Mouse (Mus musculus): Measurements from ENCODE around the gene Ran.

Gene Ran

DNA sequence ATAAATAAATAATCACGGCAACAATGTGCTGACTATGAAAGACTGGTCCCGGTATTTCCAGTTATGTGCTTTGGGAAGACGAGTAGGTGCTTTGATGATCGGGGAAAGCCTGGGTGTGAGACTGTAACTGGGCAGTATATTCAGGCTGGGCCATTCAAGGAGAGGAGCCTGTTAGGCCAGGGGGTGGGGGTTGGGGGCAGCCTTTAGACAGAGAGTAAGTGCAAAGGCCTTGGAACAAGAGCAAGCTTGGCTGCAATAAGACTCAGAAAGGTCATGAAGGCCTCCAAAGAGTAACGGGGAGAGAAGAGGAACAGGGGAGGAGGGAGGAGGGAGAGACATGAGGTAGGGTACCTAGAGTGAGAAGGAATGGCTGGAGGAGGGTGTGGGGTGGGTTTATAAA is 4.3 kb upstream of the Ran start:
- DNase-seq = no peak

DNA sequence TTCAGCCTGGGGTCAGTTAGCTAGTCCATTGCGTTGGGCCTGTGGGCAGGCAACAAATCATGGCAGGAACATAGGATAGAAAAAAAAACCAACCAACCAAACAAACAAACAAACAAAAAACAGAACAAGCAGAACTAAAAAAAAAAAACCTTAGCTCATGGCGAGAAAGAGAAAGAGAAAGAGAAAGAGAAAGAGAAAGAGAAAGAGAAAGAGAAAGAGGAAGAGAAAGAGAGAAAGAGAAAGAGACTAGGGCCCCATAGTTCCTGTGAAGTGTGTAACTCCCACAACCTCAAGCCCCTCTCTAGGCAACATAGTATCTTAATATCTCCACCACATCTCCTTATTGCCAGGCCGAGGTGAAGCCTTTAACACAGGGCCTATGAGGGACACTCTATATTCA is 3.5 kb upstream of the Ran start:
- no peak for DNase-seq

DNA sequence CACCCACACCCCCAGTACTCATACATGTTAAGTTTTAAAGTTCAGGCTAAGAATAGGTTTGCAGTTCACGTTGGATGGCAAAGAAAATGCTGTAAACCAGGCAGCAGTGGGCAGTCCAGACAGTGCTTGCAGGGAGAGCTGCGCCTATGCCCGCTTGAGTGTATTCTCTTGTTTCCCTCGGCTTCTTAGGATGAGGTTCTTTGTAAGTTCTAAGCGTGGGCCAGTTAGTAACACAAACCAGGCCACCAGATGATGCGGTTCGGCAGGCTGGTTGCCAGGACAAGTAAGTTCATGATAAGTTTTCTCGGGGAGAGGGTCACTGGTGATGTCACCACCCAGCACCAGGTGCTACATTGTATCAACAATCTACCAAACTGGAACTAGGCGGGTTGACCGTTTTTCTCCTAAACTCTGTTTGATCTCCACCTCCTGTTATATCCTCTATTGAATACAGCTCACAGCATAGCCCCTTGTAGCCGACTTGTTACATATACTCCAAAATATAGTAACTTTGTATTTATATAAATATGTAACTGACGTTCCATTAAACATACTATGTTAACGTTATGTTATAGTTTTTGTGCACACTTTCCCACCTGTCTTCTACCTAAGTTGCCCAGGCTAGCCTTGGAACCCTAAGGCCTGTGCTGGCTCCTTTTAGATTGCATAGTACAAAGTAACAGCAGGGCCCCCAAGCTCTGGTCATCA is 933 bp upstream of the Ran start:
- no peak for DNase-seq

DNA sequence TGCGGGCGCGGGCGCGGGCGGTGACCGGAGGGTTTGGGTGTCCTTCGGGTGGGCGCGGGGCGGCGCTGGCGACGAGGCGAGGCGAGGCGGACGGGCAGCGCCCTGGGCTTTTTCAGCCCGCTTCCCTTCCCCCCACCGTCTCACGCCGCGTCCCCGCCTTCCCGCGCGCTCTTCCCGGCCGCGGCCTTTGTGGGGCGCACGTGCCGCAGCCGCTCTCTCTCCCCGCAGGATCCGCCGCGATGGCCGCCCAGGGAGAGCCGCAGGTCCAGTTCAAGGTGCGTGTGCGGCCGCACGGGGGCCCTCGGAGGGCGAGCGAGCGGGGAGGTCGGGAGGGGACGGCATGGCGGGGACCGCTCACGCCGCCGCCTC is 415 bp downstream of the Ran start:
- DNase-seq = no peak

DNA sequence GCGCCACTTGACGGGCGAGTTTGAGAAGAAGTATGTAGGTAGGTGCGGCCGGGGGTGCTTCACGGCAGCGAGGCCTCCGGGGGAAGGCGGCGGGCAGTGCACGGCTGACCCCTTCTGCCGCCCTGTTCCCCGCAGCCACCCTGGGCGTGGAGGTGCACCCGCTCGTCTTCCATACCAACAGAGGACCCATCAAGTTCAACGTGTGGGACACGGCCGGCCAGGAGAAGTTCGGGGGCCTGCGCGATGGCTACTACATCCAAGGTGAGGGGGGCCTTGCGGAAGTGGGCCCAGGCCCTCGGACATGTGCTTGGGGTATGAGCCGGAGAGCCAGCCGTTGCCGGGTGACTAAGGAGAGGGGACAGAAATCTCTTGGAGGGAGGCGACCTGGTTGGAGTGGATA is 862 bp downstream of the Ran start:
- peak; percentile 33 for DNase-seq

- no peak for DNase-seq
Measured at GRCm38 (mm10) chr5:129025048-129025447, 5.2 kb downstream of the Ran start.

DNA sequence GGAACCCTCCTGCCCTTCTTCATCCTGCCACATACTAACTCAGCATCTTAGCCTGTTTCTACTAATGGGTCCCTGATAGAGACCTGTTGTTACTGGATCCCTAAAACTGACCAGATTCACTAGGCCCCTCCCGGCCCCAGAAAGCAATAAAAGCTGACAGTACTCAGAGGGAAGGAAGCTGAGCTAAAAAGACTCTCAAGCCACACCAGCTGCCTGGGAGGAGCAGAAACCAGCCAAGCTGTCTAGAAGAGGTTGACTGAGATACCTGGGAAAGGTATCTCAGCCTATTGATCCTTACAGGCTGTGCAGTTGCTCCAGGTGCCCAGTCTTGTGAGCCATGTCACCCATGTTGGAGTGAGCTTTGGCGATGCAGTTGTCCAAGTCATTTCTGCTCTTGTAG is 5.9 kb downstream of the Ran start:
- DNase-seq = no peak

GRCm38 (mm10) chr5:129026171-129026570 is 6.3 kb downstream of the Ran start:
- no peak for DNase-seq

DNA sequence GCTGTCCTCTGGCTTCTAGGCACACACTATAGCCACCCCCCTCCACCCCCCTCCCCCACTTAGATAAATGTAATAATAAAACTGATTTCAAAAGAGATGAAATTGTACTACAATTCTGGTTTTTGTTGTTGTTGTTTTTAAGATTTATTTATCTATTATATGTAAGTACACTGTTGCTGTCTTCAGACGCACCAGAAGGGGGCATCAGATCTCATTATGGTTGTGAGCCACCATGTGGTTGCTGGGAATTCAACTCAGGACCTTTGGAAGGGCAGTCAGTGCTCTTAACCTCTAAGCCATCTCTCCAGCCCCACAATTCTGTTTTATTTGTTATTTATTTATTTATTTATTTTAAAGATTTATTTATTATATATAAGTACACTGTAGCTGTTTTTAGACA is 6.8 kb downstream of the Ran start:
- DNase-seq = no peak

- DNase-seq = no peak
Measured at GRCm38 (mm10) chr5:129029131-129029723, 9.4 kb downstream of the Ran start.

GRCm38 (mm10) chr5:129036678-129037077 is 16.8 kb downstream of the Ran start:
- DNase-seq = no peak

DNA sequence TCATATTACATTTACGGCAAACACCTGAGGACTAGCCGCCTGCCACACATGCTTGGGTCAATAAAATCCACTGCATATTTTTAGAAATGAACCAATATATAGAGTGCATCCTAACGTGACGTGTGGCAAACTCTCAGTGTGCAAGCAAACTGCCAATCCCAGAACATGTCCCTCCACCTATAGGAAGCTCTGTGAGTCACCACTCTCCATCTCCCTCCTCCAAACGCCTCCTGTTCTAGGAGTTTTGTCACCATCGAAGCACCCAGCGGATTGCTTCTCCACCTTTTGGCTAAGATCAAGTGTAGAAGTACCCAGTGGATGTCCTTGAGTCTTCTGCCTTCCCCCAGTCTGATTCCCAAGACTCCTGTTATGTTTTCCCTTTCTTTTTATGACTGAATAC is 17.9 kb downstream of the Ran start:
- no peak for DNase-seq

DNA sequence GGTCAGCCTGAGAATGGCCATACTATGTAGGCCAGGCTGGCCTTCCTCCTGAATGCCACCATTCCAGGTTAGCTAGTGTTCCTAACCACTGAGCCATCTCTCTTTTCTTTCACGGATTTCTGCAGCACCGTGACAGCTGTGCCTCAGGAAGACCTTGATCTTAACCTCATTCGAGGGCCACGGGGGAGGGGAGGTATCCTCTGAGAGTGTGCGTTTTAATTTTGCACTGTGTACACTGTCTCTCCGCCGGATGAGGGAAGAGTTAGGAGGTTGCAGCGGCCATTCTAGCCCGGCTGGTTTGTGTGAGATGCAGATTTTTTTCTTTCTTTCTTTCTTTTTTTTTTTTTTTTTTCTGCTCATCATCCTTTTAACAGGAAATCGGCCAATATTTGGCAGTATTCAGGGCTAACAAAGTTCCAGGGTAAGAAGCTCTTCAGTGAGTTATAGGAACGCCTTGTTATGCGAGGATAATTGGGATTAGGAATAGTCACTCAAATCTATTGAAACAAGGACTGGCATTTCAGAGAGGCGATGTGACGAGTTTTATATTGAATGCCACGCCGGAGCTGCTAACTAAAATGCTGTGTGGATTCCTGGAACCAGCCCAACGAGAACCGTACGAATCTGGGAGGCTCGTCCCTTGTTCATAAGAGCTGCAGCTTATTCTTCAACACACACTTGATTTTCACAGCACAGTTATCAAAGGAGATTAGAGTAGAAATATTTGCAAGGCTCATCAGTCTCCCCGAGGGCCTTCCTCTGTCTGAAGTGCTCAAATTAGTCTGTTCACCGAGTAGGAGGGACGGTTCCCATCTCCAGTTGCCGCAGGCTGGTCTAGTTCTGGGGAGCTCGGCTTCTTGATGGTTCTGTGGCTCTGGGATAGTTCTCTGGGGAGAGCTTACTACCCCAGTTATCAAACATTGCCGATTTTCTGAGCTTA is 26.0 kb downstream of the Ran start:
- no peak for DNase-seq

GRCm38 (mm10) chr5:129049372-129049771 is 29.5 kb downstream of the Ran start:
- no peak for DNase-seq

DNA sequence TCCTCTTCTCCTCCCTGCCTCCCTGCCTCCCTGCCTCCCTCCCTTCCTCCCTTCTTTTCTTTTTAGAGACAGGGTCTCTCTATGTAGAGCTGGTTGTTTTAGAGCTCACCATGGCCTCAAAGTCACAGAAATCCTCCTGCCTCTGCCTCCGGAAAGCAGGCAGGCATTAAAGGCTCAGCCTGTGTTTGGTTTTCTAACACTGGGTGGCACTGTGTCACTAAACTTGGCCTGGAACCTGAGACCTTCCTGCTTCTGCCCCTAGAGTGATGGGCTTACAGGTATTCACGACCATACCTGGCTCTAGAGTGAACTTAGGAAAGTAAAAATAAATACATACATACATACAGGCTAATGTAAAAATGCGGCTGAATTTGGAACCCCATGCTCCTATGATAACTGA is 32.0 kb downstream of the Ran start:
- DNase-seq = no peak

DNA sequence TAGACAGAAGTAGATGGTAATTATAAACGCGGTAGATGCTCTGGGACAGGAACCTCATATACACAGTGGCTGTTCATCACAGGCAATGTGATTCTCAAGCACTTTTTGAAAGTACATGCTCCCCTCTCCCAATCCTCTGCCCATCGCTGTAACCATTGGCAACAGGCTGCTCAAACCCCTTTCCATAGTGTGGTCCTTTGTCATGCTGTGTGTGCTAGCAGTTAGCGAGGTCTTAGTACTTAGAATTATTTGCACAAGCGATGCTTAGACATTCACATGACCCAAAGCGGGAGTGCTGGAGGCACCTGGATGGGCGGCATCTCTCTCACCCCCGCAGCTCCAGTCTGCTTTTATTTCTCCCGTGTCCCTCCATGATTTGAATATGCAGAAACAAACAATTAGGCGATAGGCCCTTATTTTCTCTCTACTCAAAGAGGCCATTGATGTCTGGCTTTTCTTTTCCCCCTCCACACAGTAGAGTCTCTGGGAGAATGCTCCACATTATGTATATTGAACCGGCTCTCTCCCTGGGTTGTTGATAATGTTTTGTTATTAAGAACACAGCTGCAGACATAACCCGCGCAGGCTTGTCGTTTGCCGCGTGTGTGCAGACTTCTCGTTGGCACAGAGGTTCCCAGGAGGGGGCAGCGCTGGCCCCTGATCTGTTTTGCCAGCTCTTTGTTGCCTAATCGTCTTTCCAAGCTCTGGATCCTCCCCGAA is 32.9 kb downstream of the Ran start:
- DNase-seq = no peak

DNA sequence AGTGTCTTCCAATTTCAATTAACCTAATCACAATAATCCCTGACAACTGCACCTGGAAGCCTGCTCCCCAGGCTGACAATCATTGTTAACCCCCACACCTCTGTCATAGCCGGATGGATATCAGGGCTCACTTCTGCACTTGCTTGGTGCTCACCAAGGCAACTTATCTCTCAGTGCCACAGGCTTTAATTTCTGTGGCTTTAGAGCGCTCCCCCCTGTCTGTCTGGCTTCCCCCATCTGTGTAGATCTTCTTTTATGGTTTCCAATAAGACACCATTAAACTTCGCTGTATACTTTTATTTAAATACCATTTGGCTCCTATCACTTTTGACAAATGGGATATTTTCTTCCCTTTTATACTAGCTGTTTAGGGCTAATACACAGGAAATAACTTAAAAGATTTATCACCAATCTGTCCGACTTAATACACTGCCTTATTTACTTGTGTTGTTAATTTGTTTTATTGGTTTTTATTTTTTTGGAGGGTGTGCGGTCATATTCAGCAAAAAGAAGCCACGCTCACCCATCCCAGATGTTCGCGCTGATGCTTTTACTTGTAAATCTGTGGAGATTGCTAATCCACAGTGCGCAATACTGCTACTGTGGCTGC is 34.9 kb downstream of the Ran start:
- DNase-seq = no peak

- no peak for DNase-seq
Measured at GRCm38 (mm10) chr5:129059116-129059515, 39.2 kb downstream of the Ran start.

DNA sequence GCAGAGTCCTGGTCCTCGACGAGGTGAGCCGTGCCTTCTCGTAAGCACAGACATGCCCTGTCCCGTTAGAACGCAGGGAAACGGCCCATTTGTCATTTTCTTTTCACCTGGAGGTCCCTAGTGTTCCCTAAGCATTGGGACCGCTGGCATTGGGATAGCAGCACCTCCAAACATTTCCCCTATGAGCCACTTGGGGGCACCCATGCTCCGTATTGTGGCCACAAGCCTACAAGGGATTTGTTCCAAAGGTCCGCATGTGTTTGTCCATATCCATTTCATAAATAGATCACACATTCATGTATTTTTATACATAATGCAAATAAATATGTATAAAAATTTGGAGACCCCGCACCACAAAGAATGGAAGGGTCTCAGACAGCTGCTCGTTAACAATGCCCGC is 41.7 kb downstream of the Ran start:
- peak; percentile 66 for DNase-seq

GRCm38 (mm10) chr5:129063037-129063791 is 43.3 kb downstream of the Ran start:
- DNase-seq = peak; percentile 64

GRCm38 (mm10) chr5:129063792-129064087 is 43.9 kb downstream of the Ran start:
- DNase-seq = no peak

DNA sequence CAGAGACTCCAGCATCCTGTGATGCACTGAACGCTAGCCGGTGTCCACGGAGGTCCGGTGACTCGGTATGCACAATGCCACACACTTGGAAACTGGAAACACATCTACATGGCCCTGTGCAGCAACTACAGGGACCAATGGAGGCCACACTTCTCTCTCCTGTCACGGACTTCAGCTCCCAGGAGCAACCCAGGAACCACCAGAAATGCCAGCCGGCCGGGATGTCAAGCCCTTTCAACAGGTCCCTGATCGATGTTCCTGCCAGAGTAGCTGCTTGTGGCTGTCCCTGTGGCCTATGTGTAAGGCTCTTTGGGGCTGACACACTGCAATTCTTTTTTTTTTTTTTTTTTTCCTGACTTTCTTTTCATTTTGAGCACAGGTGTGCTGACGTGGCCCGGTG is 44.3 kb downstream of the Ran start:
- no peak for DNase-seq

All from kidney, adult 9 months (tissue).